In genomic region chr4:149710510-149710909, GRCm38 (mm10) we compare ENCODE assay signal across 8 mouse cellular contexts. TPM values are rescaled to one million over a fixed set of nuclear protein-coding genes. Genes with fewer than 3 reads are reported as not detected.
DNase-seq lines count a peak whose midpoint lies in the region; ATAC-seq and TF ChIP-seq lines count a peak whose summit lies in the region.

No protein-coding gene starts in this region.

- no peak overlapping the region for H3K27ac ChIP-seq in forebrain, embryonic 15.5 days (replicated peaks)
- H3K27ac ChIP-seq in hindbrain, postnatal 0 days: no peak overlapping the region
- H3K27ac ChIP-seq in midbrain, postnatal 0 days (ENCODE audit: low read depth, low read length): no peak overlapping the region

- peak; percentile 51 for ATAC-seq in forebrain, embryonic 15.5 days (replicated peaks)
- peak; percentile 64; the same call in 1 of the 2 replicates for ATAC-seq in hindbrain, postnatal 0 days
- ATAC-seq in midbrain, postnatal 0 days (ENCODE audit: low FRiP score): no peak

- WGBS in forebrain, embryonic 15.5 days: 21% methylated on average over 5 of the region's 5 CpGs
- 22% methylated on average over 5 of the region's 5 CpGs for WGBS in hindbrain, postnatal 0 days
- 25% methylated on average over 5 of the region's 5 CpGs for WGBS in midbrain, postnatal 0 days

- no peak overlapping the region for H3K4me3 ChIP-seq in forebrain, embryonic 15.5 days
- no peak overlapping the region for H3K4me3 ChIP-seq in hindbrain, postnatal 0 days (ENCODE audit: low read length)
- no peak overlapping the region for H3K4me3 ChIP-seq in midbrain, postnatal 0 days (ENCODE audit: low read depth, low read length)

- no peak overlapping the region for H3K4me2 ChIP-seq in forebrain, embryonic 15.5 days (replicated peaks)
- no peak overlapping the region for H3K4me2 ChIP-seq in hindbrain, postnatal 0 days (ENCODE audit: low read depth, low read length)
- no peak overlapping the region for H3K4me2 ChIP-seq in midbrain, postnatal 0 days (ENCODE audit: low read depth, low read length, poor library complexity, severe bottlenecking)

- H3K9me3 ChIP-seq in forebrain, embryonic 15.5 days: no peaks in the 10 kb centered on the region
- H3K9me3 ChIP-seq in hindbrain, postnatal 0 days (ENCODE audit: low read length): no peaks in the 10 kb centered on the region
- H3K9me3 ChIP-seq in midbrain, postnatal 0 days (ENCODE audit: low read length): no peaks in the 10 kb centered on the region

- H3K9ac ChIP-seq in forebrain, embryonic 15.5 days (replicated peaks): no peak overlapping the region
- H3K9ac ChIP-seq in hindbrain, postnatal 0 days (replicated peaks; ENCODE audit: low read length): no peak overlapping the region
- H3K9ac ChIP-seq in midbrain, postnatal 0 days (replicated peaks; ENCODE audit: low read length, poor library complexity, severe bottlenecking): no peak overlapping the region

- H3K36me3 ChIP-seq in forebrain, embryonic 15.5 days: peaks cover 9% of the 10 kb centered on the region; the same call in 1 of the 2 replicates
- H3K36me3 ChIP-seq in hindbrain, postnatal 0 days (ENCODE audit: insufficient read depth, low read length): peaks cover 3% of the 10 kb centered on the region; the same call in 1 of the 2 replicates
- H3K36me3 ChIP-seq in midbrain, postnatal 0 days (ENCODE audit: insufficient read depth, low read length): peaks cover 5% of the 10 kb centered on the region; the same call in 1 of the 2 replicates

- TF ChIP-seq CTCF in hindbrain, postnatal 0 days (IDR thresholded peaks at IDR 0.05; ENCODE audit: low read depth): peak; percentile 71
- peak; percentile 72 for TF ChIP-seq CTCF in midbrain, postnatal 0 days (IDR thresholded peaks at IDR 0.05)

- no peaks in the 10 kb centered on the region; the same call in 1 of the 2 replicates for H3K4me1 ChIP-seq in forebrain, embryonic 15.5 days
- no peaks in the 10 kb centered on the region for H3K4me1 ChIP-seq in hindbrain, postnatal 0 days (ENCODE audit: insufficient read depth, low read length)
- no peaks in the 10 kb centered on the region for H3K4me1 ChIP-seq in midbrain, postnatal 0 days (ENCODE audit: insufficient read depth, low read length)

- no peaks in the 10 kb centered on the region for H3K27me3 ChIP-seq in forebrain, embryonic 15.5 days
- no peaks in the 10 kb centered on the region for H3K27me3 ChIP-seq in hindbrain, postnatal 0 days (ENCODE audit: insufficient read depth, low read length)
- H3K27me3 ChIP-seq in midbrain, postnatal 0 days (ENCODE audit: insufficient read depth, low read length): no peaks in the 10 kb centered on the region

- peak; percentile 62 for DNase-seq in right cerebral cortex, adult 18-20 months
- no peak for DNase-seq in right cerebral cortex, postnatal 25 days
- DNase-seq in adrenal gland, adult 18-20 months (ENCODE audit: low spot score in 2 of 2): peak; percentile 31 to 40
- DNase-seq in hindbrain, postnatal 0 days (ENCODE audit: low spot score): peak; percentile 39
- DNase-seq in liver: peak; percentile 68
- peak; percentile 64 for DNase-seq in midbrain, postnatal 0 days (ENCODE audit: low spot score)
- peak; percentile 70 to 75 for DNase-seq in thymus, postnatal 10 days (ENCODE audit: low spot score in 2 of 2)

RNA-seq across cellular contexts. Expression of gene Pik3cd, which starts 8.1 kb away (rescaled TPM):
- 1 to 10 TPM; 3.8 to 6.5 TPM for total RNA-seq in adrenal gland, adult 18-20 months (2021)
- polyA plus RNA-seq in forebrain, embryonic 15.5 days (2015; fragmentation: Nextera tagmentation; extraction: Ambion mirVana): 16.5 and 18.2 TPM in 2 replicates
- 17.4 and 20.8 TPM in 2 replicates for total RNA-seq in hindbrain, postnatal 0 days (2014; rRNA removed)
- 9.2 and 10.1 TPM in 2 replicates for polyA plus RNA-seq in hindbrain, postnatal 0 days (2015; fragmentation: Nextera tagmentation; extraction: Ambion mirVana)
- 15.9 and 18.5 TPM in 2 replicates for total RNA-seq in midbrain, postnatal 0 days (2014; rRNA removed)
- polyA plus RNA-seq in midbrain, postnatal 0 days (2015; fragmentation: Nextera tagmentation; extraction: Ambion mirVana): 9.7 and 10.4 TPM in 2 replicates

RNA-seq across cellular contexts. Expression of gene Tmem201, which starts 27.3 kb away (rescaled TPM):
- 10 to 100 TPM; 27.8 to 29.0 TPM for total RNA-seq in adrenal gland, adult 18-20 months (2021)
- polyA plus RNA-seq in forebrain, embryonic 15.5 days (2015; fragmentation: Nextera tagmentation; extraction: Ambion mirVana): 39.8 and 40.8 TPM in 2 replicates
- total RNA-seq in hindbrain, postnatal 0 days (2014; rRNA removed): 69.8 and 80.2 TPM in 2 replicates
- 41.2 and 44.7 TPM in 2 replicates for polyA plus RNA-seq in hindbrain, postnatal 0 days (2015; fragmentation: Nextera tagmentation; extraction: Ambion mirVana)
- 55.2 and 67.8 TPM in 2 replicates for total RNA-seq in midbrain, postnatal 0 days (2014; rRNA removed)
- polyA plus RNA-seq in midbrain, postnatal 0 days (2015; fragmentation: Nextera tagmentation; extraction: Ambion mirVana): 44.8 and 48.5 TPM in 2 replicates
